Mouse (Mus musculus): ENCODE measurements at regions not wholly inside any gene's neighbourhood (a gene's known extent, or its start where the extent isn't known, plus 50 kb on each side); places are given as distances from the start of the nearest gene placed in this dataset.

- TF ChIP-seq CTCF (IDR thresholded peaks at IDR 0.05; ENCODE audit: insufficient read depth, low read depth, low read length): no peak
- TF ChIP-seq POLR2A (IDR thresholded peaks at IDR 0.05; ENCODE audit: insufficient read depth, low read depth, low read length): no peak
These were observed 314.5 kb upstream of the Rbfox1 start for GRCm38 (mm10) chr16:5570619-5571018.
